Mouse (Mus musculus) left cerebral cortex, adult 2 months (tissue): ENCODE results near the gene Fgfr2. TPM values are rescaled to one million over a fixed set of nuclear protein-coding genes. Genes with fewer than 3 reads are reported as not detected.

Experiments used
- DNase-seq, 2 experiments: peaks; one replicate each; pipeline ENCODE4 v3.0.0; 2021 to 2022; ENCODE audit warnings: low spot score in 2 of 2, mixed read lengths in 1 of 2; ENCODE audit errors: extremely low spot score in 1 of 2
- H3K27ac ChIP-seq: fragments of 200-600 bp; 2 replicates; pipeline ENCODE4 v1.8.1; 2022
- H3K4me3 ChIP-seq: fragments of 200-600 bp; 2 replicates; pipeline ENCODE4 v1.8.1; 2022
- CTCF ChIP-seq: fragments of 200-600 bp; IDR thresholded peaks from 2 replicates; pipeline ENCODE4 v1.8.1; 2022; ENCODE audit warnings: antibody characterized with exemption, mild to moderate bottlenecking, moderate library complexity
- intact Hi-C: fragments of 180-260 bp; cut with DNase I; formaldehyde crosslinking; loops from one replicate; pipeline ENCODE4 v1.15.1; 2025
- total RNA-seq, 2 experiments: library from RNA; stranded (reverse); gene quantifications; 2 replicates each; pipeline ENCODE4 v1.2.3; 2021

The Fgfr2 gene
- total RNA-seq, 2 experiments from 2014 or later: 47.3 to 47.4 TPM

GRCm38 (mm10) chr7:132281753-132282152 lies 841.4 kb downstream of the Fgfr2 start:
- intact Hi-C loops: loop anchor here (2.0 kb wide), 1 partner anchor 27 kb away; no protein-coding TSS in a partner anchor
- DNase-seq: peak in 1 of 2 experiments; percentile 31
- no peak for TF ChIP-seq CTCF
- H3K4me3 ChIP-seq: no peak overlapping the region
- no peak overlapping the region for H3K27ac ChIP-seq

- no peak overlapping the region for H3K4me3 ChIP-seq
- H3K27ac ChIP-seq: no peak overlapping the region
- DNase-seq: no peak
- no peak for TF ChIP-seq CTCF
- intact Hi-C loops: no loop called here
These were observed 844.5 kb downstream of the Fgfr2 start for GRCm38 (mm10) chr7:132278658-132279057.

GRCm38 (mm10) chr7:132276287-132276686 lies 846.9 kb downstream of the Fgfr2 start:
- no peak for DNase-seq
- intact Hi-C loops: no loop called here
- TF ChIP-seq CTCF: no peak
- no peak overlapping the region for H3K4me3 ChIP-seq
- H3K27ac ChIP-seq: no peak overlapping the region

- Histone ChIP-seq H3K27ac (no peak overlapping the region), H3K4me3 (no peak overlapping the region)
- intact Hi-C loops: no loop called here
- no peak for TF ChIP-seq CTCF
- DNase-seq: no peak
These were observed 849.2 kb downstream of the Fgfr2 start for GRCm38 (mm10) chr7:132273741-132274513.

GRCm38 (mm10) chr7:132272984-132273383 lies 850.2 kb downstream of the Fgfr2 start:
- TF ChIP-seq CTCF: no peak
- intact Hi-C loops: no loop called here
- Histone ChIP-seq H3K27ac (no peak overlapping the region), H3K4me3 (no peak overlapping the region)
- DNase-seq: no peak

- Histone ChIP-seq H3K27ac (no peak overlapping the region), H3K4me3 (no peak overlapping the region)
- DNase-seq: no peak
- intact Hi-C loops: no loop called here
- TF ChIP-seq CTCF: no peak
These were observed 852.8 kb downstream of the Fgfr2 start for GRCm38 (mm10) chr7:132270364-132270763.

- intact Hi-C loops: no loop called here
- DNase-seq: no peak
- TF ChIP-seq CTCF: no peak
- H3K27ac ChIP-seq: no peak overlapping the region
- H3K4me3 ChIP-seq: no peak overlapping the region
These were observed 853.5 kb downstream of the Fgfr2 start for GRCm38 (mm10) chr7:132269661-132270060.

- Histone ChIP-seq H3K4me3 (no peak overlapping the region), H3K27ac (no peak overlapping the region)
- TF ChIP-seq CTCF: no peak
- no peak for DNase-seq
- intact Hi-C loops: no loop called here
These were observed 855.2 kb downstream of the Fgfr2 start for GRCm38 (mm10) chr7:132267721-132268498.

GRCm38 (mm10) chr7:132264763-132265162 lies 858.4 kb downstream of the Fgfr2 start:
- H3K27ac ChIP-seq: peak overlapping the region; percentile 60
- TF ChIP-seq CTCF: no peak
- H3K4me3 ChIP-seq: no peak overlapping the region
- intact Hi-C loops: no loop called here
- no peak for DNase-seq

- H3K27ac ChIP-seq: no peak overlapping the region
- intact Hi-C loops: no loop called here
- no peak for TF ChIP-seq CTCF
- no peak overlapping the region for H3K4me3 ChIP-seq
- no peak for DNase-seq
These were observed 860.0 kb downstream of the Fgfr2 start for GRCm38 (mm10) chr7:132263186-132263585.

- intact Hi-C loops: no loop called here
- Histone ChIP-seq H3K4me3 (no peak overlapping the region), H3K27ac (no peak overlapping the region)
- no peak for DNase-seq
- TF ChIP-seq CTCF: no peak
These were observed 860.5 kb downstream of the Fgfr2 start for GRCm38 (mm10) chr7:132262696-132263095.

- intact Hi-C loops: no loop called here
- DNase-seq: no peak
- Histone ChIP-seq H3K27ac (no peak overlapping the region), H3K4me3 (no peak overlapping the region)
- TF ChIP-seq CTCF: no peak
These were observed 861.3 kb downstream of the Fgfr2 start for GRCm38 (mm10) chr7:132261885-132262284.
